Mouse (Mus musculus): ENCODE measurements around the gene Sgms2.

GRCm38 (mm10) chr3:131504595-131505223 lies 13.5 kb upstream of the Sgms2 start:
- TF ChIP-seq POLR2A (IDR thresholded peaks at IDR 0.05; ENCODE audit: low read depth, low read length) (no peak), CTCF (IDR thresholded peaks at IDR 0.05; ENCODE audit: extremely low read depth, insufficient read depth, insufficient read length, insufficient replicate concordance) (no peak)

Data from spleen, adult 2 months (tissue).